Mouse (Mus musculus) stomach, embryonic 16.5 days (tissue): Measurements from ENCODE around the gene Sytl4. TPM values are rescaled to one million over a fixed set of nuclear protein-coding genes. Genes with fewer than 3 reads are reported as not detected.

ENCODE experiments used
- ATAC-seq: fragments of 200-750 bp; cut with Nextera tagmentation; 2 replicates; pipeline ENCODE4 v1.8.0; 2017; ENCODE audit warnings: moderate number of reproducible peaks, moderate TSS enrichment; ENCODE audit not compliant: insufficient read depth, low FRiP score
- H3K27ac ChIP-seq: fragments of 300-500 bp; sonication (generic); 2 replicates; pipeline ENCODE4 v1.5.1; 2014; ENCODE audit warnings: low read length
- H3K27me3 ChIP-seq: fragments of 300-500 bp; sonication (generic); 2 replicates; pipeline ENCODE4 v1.6.1; 2014; ENCODE audit warnings: low read length, control low read depth, mixed read lengths; ENCODE audit not compliant: control insufficient read depth, insufficient read depth
- H3K36me3 ChIP-seq: fragments of 300-500 bp; sonication (generic); 2 replicates; pipeline ENCODE4 v1.6.1; 2014; ENCODE audit warnings: low read length; ENCODE audit not compliant: control insufficient read depth, insufficient read depth
- H3K4me1 ChIP-seq: fragments of 300-500 bp; sonication (generic); 2 replicates; pipeline ENCODE4 v1.6.1; 2014; ENCODE audit warnings: low read length, control low read depth, mixed read lengths; ENCODE audit not compliant: control insufficient read depth, insufficient read depth
- H3K4me2 ChIP-seq: fragments of 300-500 bp; sonication (generic); 2 replicates; pipeline ENCODE4 v1.6.1; 2014; ENCODE audit warnings: low read depth, low read length, mixed read lengths
- H3K4me3 ChIP-seq: fragments of 300-500 bp; sonication (generic); replicated peaks from 2 replicates; pipeline ENCODE4 v1.5.1; 2014; ENCODE audit warnings: mild to moderate bottlenecking, low read length
- H3K9ac ChIP-seq: fragments of 300-500 bp; sonication (generic); 2 replicates; pipeline ENCODE4 v1.6.1; 2014; ENCODE audit warnings: low read length
- H3K9me3 ChIP-seq: fragments of 300-500 bp; sonication (generic); replicated peaks from 2 replicates; pipeline ENCODE4 v1.6.1; 2016; ENCODE audit warnings: low read length, control low read depth; ENCODE audit not compliant: control insufficient read depth
- WGBS: fragments of 180-500 bp; shearing (Covaris S2); extraction: QIAGEN DNeasy Blood & Tissue Kit; methylation state at CpG from one replicate; pipeline ENCODE4 v1.1.7; 2014; 5-methylcytosine and 5-hydroxymethylcytosine counted together
- polyA plus RNA-seq: library from polyadenylated mRNA; unstranded; fragments of >200 nt; fragmentation: Nextera tagmentation; extraction: Ambion mirVana; gene quantifications from 2 replicates; pipeline ENCODE4 v1.2.1, GENCODE M21; 2015

Sytl4 gene
- polyA plus RNA-seq, 1 experiment from 2014 or later, result 6.7 TPM

DNA sequence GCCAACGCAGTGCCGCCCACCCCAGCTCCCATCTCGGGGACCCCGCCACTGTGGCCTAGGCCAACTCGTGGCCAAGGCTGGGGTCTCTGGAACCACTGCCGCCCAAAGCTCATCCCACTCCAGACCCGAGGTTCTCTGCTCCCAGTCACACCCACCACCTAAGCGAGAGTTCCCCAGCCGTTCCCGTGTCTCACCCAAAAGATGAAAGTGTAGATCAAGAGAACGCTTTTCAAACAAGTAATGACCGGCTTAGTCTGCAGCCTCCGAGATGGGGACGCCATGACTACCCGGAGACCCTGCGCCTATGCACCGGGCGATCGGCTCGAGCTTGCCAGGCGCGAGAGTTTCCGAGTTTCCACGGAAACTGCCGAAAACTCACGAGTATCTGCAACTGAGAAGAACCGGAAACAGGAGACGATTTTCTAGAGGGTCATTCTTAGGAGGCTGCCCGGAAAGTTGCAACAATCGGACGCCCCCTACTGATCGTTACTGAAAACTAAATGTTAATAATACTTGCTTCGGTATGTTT, 83.5 kb downstream of the Sytl4 start, which contains the start of gene Tspan6:
Gene Tspan6, minus strand, starts transcription at position 416 of the 529 bp plus-strand sequence.
- peak within 1 kb of the TSS; percentile 46; the same call in 1 of the 2 replicates for H3K27ac ChIP-seq
- peak within 1 kb of the TSS; percentile 48 for H3K4me2 ChIP-seq

DNA sequence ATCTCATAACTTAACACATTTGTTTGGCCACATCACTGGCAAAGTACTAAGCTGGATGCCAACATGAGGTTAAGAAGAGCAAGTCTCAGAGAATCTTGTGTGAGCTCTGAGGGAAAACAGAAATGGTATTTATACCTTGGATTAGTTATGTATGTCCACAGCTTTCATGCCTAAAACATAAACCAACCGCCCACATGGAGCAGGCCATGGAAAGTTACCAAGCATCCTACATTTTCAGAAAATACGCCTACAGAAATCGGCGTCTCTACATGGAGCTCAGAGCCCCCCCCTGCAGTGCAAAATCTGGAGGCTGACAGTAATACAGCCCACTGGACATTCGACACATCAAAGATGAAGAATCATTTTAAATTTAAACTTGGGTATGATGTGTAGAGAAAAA, 93.5 kb downstream of the Sytl4 start:
- Histone ChIP-seq H3K9ac (no peak overlapping the region), H3K4me3 (no peak overlapping the region)
- WGBS, result 85% methylated on average over 5 of the region's 5 CpGs

More for the DNA sequence above, 83.5 kb downstream of the Sytl4 start, which contains the start of gene Tspan6:
- Histone ChIP-seq H3K4me3 (peak within 1 kb of the TSS; percentile 63), H3K4me1 (no peaks in the 10 kb centered on the region), H3K36me3 (no peaks in the 10 kb centered on the region), H3K9ac (peak within 1 kb of the TSS; percentile 79), H3K27me3 (no peaks in the 10 kb centered on the region), H3K9me3 (no peaks in the 10 kb centered on the region)
- WGBS, result 22% methylated on average over 33 of the region's 33 CpGs
- peak; percentile 79; the same call in 1 of the 2 replicates for ATAC-seq

DNA sequence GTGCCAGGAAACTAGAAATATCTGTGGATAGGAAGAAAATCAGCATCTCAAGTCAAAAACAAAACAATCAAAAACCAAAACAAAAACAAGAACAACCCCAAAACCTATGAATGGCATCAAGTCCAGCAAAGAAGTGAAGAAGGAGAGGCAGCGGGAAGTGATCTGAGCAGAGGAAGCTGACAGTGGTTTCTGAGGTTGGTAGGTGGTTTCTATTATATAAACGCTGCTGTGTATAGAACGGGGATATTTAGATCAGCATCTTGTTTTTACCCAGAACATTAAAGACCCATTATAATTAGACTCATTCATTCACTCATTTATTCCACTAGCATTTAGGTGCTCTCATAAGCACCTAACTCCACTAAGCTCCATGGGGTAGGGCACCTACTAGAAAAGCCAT, 94.3 kb downstream of the Sytl4 start:
- Histone ChIP-seq H3K36me3 (no peaks in the 10 kb centered on the region), H3K4me2 (no peak overlapping the region), H3K4me1 (no peaks in the 10 kb centered on the region), H3K27me3 (no peaks in the 10 kb centered on the region), H3K9me3 (no peaks in the 10 kb centered on the region), H3K9ac (no peak overlapping the region), H3K27ac (no peak overlapping the region), H3K4me3 (no peak overlapping the region)
- 85% methylated on average over 3 of the region's 3 CpGs for WGBS
- no peak for ATAC-seq

More for the DNA sequence above, 93.5 kb downstream of the Sytl4 start:
- H3K4me1 ChIP-seq, result no peaks in the 10 kb centered on the region
- H3K9me3 ChIP-seq, result no peaks in the 10 kb centered on the region
- no peak for ATAC-seq
- no peak overlapping the region for H3K4me2 ChIP-seq
- H3K27me3 ChIP-seq, result no peaks in the 10 kb centered on the region
- no peak overlapping the region for H3K27ac ChIP-seq
- no peaks in the 10 kb centered on the region for H3K36me3 ChIP-seq

Other genes starting within 250 kb of the Sytl4 start
- gene Tnmd, start 130.8 kb downstream of the Sytl4 start, polyA plus RNA-seq, result 2.9 and 4.3 TPM in 2 replicates
- gene Tspan6, start 83.4 kb downstream of the Sytl4 start, polyA plus RNA-seq, result 114 and 115 TPM in 2 replicates
- 8.4 and 10.5 TPM in 2 replicates for gene Srpx2, start 73.4 kb downstream of the Sytl4 start, polyA plus RNA-seq
- 35.7 and 36.5 TPM in 2 replicates for gene Cstf2, start 77.4 kb upstream of the Sytl4 start, polyA plus RNA-seq
- gene Xkrx, start 180.3 kb upstream of the Sytl4 start, polyA plus RNA-seq, result 0.22 and 0.94 TPM in 2 replicates
- gene Arl13a, start 205.7 kb upstream of the Sytl4 start, polyA plus RNA-seq, result not detected in 2 replicates
- 0.13 and 0.27 TPM in 2 replicates for gene Nox1, start 240.1 kb upstream of the Sytl4 start, polyA plus RNA-seq